Mouse (Mus musculus): ENCODE measurements around the gene Znrf1.

GRCm38 (mm10) chr8:111628401-111628800 is 92.5 kb downstream of the Znrf1 start:
- TF ChIP-seq CTCF (IDR thresholded peaks at IDR 0.05; ENCODE audit: borderline replicate concordance, insufficient read depth, low read length) (no peak), POLR2A (IDR thresholded peaks at IDR 0.05; ENCODE audit: low read depth, low read length) (no peak)

Measured in embryonic fibroblast, embryonic 13.5 days (primary cell).